Mouse (Mus musculus) CD4-positive naive resting alpha-beta T cell, adult 76 days (primary cell): Measurements from ENCODE around the gene Clec2l. TPM values are rescaled to one million over a fixed set of nuclear protein-coding genes. Genes with fewer than 3 reads are reported as not detected.

Experiments
- total RNA-seq: library from RNA; stranded (reverse); gene quantifications from one replicate; pipeline ENCODE4 v1.2.4, GENCODE M21; 2023

The Clec2l gene
- total RNA-seq: not detected

GRCm38 (mm10) chr6:38662714-38663615 is at the start of gene Clec2l:
TSS of gene Clec2l (plus strand) at chr6:38663069.

DNA sequence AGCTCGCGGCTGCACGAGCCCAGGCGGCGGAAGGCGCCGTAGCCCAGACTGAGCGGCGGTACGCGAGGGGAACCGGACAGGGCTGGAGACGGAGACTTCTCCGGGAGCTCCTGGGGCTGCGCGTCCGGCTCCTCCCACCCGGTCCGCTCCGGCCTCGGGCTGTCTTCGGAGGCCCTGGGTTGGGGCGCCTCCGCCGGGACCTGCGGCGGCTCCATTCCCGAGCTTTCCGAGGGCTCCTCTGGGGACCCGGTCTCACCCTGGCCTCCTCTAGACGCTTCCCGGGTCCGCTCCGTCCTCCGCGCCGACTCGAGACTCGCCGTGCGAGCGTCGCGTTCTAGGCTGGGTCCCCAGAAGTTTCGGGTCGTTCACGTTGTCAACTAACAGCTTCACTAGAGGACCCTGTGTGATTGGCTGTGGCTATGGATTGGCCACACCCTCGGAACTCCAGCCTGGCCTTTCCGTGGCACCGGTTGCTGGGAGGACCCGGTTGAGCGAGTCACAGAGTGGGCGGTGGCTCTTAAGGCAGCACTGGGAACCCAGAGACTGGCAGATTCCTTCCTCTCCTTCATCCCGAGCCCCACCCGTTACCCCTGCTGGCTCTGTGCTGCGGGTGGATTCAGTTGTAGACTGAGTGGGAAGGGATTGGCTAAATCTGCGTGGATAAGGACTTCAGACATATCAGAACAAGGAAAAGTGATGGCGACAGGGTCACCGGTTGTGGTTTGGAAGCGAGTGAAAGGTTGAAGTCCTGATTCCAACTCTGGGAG is 25.8 kb upstream of the Clec2l start, which contains the start of gene Klrg2:
Gene Klrg2 (minus strand): TSS at position 391 of the 767 bp plus-strand sequence.

Other genes with a start within 250 kb of the Clec2l start
- 47.5 TPM for gene Ubn2, start 229.1 kb upstream of the Clec2l start, total RNA-seq
- gene Fmc1, start 129.6 kb upstream of the Clec2l start, total RNA-seq: 23.3 TPM
- 442 TPM for gene Luc7l2, start 111.7 kb upstream of the Clec2l start, total RNA-seq
- gene Klrg2, start 25.8 kb upstream of the Clec2l start, total RNA-seq: not detected
- gene Tbxas1, start 212.3 kb downstream of the Clec2l start, total RNA-seq: 0.76 TPM
- gene Hipk2, start 213.1 kb downstream of the Clec2l start, total RNA-seq: 34.1 TPM